Mouse (Mus musculus) adrenal gland, adult 18-20 months (tissue): ENCODE data around the gene Rhob. TPM values are rescaled to one million over a fixed set of nuclear protein-coding genes. Genes with fewer than 3 reads are reported as not detected.

Experiments used
- DNase-seq, 2 experiments: peaks; one replicate each; pipeline ENCODE4 v3.0.0; 2021 to 2022; ENCODE audit warnings: low spot score in 2 of 2
- total RNA-seq, 2 experiments: library from RNA; stranded (reverse); gene quantifications; 1 replicate in 1 of 2; 2 replicates in 1 of 2; pipeline ENCODE4 v1.2.3; 2021

The Rhob gene
- total RNA-seq, 2 experiments from 2014 or later = 186 to 189 TPM

DNA sequence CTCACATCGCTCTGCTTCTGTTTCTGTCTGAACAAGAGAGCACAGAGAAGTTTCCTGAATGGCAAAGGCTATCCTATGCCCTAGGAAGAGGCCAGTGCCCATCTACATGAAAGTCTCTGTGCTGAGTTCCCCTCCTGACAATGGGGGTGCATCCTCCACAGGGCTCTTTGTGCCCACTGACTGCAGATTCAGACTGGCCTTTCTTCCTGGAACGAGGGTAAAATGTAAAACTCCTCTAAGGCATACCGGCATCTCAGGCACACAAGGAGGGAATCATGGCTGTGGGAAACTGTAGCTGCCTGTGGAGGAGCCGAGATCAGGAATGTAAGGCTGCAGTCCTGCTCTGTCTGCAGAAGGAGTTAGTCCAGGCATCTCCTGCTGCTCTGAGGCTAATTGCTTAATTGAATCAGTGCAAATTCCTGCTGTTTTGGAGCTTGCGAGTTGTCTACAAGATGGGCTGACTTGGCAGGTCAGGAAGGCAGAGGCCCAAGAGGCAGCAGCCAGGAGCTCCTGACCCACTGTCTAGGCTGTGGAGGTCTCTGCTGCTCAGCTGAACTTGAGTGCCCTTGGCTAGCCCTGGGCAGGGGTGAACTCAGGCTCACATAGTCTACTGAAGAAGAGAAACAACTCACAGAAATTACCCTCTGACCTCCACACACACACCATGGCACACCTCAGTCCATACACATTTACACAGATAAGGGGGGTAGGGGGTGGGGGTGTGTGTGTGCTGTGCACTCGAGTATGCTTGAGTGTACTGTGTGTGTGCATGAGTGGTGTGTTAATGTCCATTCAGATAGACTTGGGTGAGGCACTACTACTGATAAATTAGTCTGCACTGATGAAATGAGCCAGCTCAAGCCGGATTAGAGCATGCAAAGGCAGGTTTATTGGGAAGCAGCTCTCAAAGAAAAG, 48.0 kb downstream of the Rhob start:
- DNase-seq = no peak

DNA sequence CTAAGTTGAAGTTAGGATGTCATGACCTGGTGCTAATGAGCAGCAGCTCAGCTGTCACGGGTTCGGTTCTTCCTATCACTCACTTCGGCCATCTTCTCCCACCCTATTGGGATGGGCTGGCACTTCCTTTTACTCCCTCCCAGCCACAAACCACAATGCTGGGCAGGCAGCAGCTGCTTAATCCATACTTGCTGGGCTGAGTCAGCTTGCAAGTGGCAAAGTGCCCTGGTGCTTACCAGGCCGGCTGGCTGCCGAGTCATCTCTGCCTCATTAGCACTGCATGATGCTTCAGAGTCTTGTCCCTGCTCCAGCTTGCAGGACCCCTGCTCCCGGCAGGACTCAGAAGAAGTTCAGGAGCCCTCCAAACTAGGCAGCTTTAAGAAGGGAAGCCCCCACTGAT, 49.2 kb downstream of the Rhob start:
- DNase-seq = no peak

DNA sequence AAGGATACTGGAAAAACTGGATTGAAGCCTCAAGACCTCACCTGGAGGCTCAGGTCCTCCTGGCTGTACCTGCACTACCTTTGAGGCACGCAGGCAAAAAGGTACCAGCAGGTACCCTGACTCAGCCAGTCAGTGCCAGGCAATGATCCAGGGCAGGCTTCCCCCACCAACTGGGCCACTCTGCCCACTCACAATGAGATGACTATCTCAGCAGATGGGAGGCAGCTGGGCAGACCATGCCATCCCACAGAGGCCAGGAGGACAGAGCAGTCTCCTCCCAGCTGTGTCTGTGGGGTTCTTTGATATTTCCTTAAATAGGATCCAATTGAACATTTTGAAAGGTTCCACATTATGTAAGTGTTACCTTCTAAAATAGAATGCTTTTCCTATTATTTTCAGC, 49.8 kb downstream of the Rhob start:
- DNase-seq = no peak

Other genes with a start within 250 kb of the Rhob start
- not detected for gene Gdf7, start 198.1 kb downstream of the Rhob start, total RNA-seq
- gene Hs1bp3, start 186.6 kb downstream of the Rhob start, total RNA-seq = 10 to 100 TPM; 12.4 to 16.5 TPM
- gene Slc7a15, start 99.1 kb upstream of the Rhob start, total RNA-seq = not detected
- gene Pum2, start 174.1 kb upstream of the Rhob start, total RNA-seq = 100 to 1,000 TPM; 116 to 149 TPM